Mouse (Mus musculus) liver, postnatal 0 days (tissue): ENCODE results near the gene Arpp21.

ENCODE experiments used
- CTCF ChIP-seq: sonication (generic); IDR thresholded peaks from 2 replicates; pipeline ENCODE4 v1.5.1; 2016; ENCODE audit warnings: antibody characterized with exemption, low read depth
- EP300 ChIP-seq: IDR thresholded peaks from 2 replicates; pipeline ENCODE4 v1.6.1; 2016; ENCODE audit warnings: antibody characterized with exemption, low read depth, mild to moderate bottlenecking

GRCm38 (mm10) chr9:112213411-112214255 is 22.1 kb downstream of the Arpp21 start:
- peak; percentile 31 for TF ChIP-seq CTCF
- TF ChIP-seq EP300 = no peak
